Mouse (Mus musculus) midbrain, embryonic 11.5 days (tissue): ENCODE results near the gene Tfip11. TPM values are rescaled to one million over a fixed set of nuclear protein-coding genes. Genes with fewer than 3 reads are reported as not detected.
A peak's percentile ranks its signal among the peaks of the same experiment; 100 is the strongest.
"Not testable (repeated sequence)": the region's sequence is repeated elsewhere in the genome, so short reads cannot be mapped to it uniquely, and the experiment has no call there.

Experiments used
- ATAC-seq: fragments of 200-750 bp; cut with Nextera tagmentation; 2 replicates; pipeline ENCODE4 v1.8.0; 2017; ENCODE audit warnings: moderate TSS enrichment, moderate library complexity; ENCODE audit not compliant: low FRiP score
- DNase-seq: peaks from one replicate; pipeline ENCODE4 v3.0.0; 2015; ENCODE audit warnings: low spot score; ENCODE audit errors: missing footprints
- H3K27ac ChIP-seq: fragments of 300-500 bp; sonication (generic); 2 replicates; pipeline ENCODE4 v1.5.1; 2014; ENCODE audit warnings: low read depth, low read length
- H3K27me3 ChIP-seq: fragments of 300-500 bp; sonication (generic); 2 replicates; pipeline ENCODE4 v1.6.1; 2014; ENCODE audit warnings: mild to moderate bottlenecking, low read length, moderate library complexity, mixed read lengths; ENCODE audit not compliant: control insufficient read depth, insufficient read depth
- H3K36me3 ChIP-seq: fragments of 300-500 bp; sonication (generic); 2 replicates; pipeline ENCODE4 v1.6.1; 2014; ENCODE audit warnings: mild to moderate bottlenecking, low read length, moderate library complexity, mixed read lengths; ENCODE audit not compliant: control insufficient read depth, insufficient read depth
- H3K4me1 ChIP-seq: fragments of 300-500 bp; sonication (generic); 2 replicates; pipeline ENCODE4 v1.6.1; 2014; ENCODE audit warnings: low read length; ENCODE audit not compliant: control insufficient read depth, insufficient read depth
- H3K4me2 ChIP-seq: fragments of 300-500 bp; sonication (generic); 2 replicates; pipeline ENCODE4 v1.6.1; 2014; ENCODE audit warnings: mild to moderate bottlenecking, moderate library complexity
- H3K4me3 ChIP-seq: fragments of 300-500 bp; sonication (generic); 2 replicates; pipeline ENCODE4 v1.5.1; 2014; ENCODE audit warnings: low read depth, low read length
- H3K9ac ChIP-seq: fragments of 300-500 bp; sonication (generic); 2 replicates; pipeline ENCODE4 v1.6.1; 2014; ENCODE audit warnings: low read length
- H3K9me3 ChIP-seq: fragments of 300-500 bp; sonication (generic); 2 replicates; pipeline ENCODE4 v1.6.1; 2016; ENCODE audit warnings: low read length; ENCODE audit not compliant: control insufficient read depth
- WGBS: fragments of 180-500 bp; shearing (Covaris S2); extraction: QIAGEN DNeasy Blood & Tissue Kit; methylation state at CpG from one replicate; pipeline ENCODE4 v1.1.7; 2014; 5-methylcytosine and 5-hydroxymethylcytosine counted together
- polyA plus RNA-seq: library from polyadenylated mRNA; unstranded; fragments of >200 nt; fragmentation: Nextera tagmentation; extraction: Ambion mirVana; gene quantifications from 2 replicates; pipeline ENCODE4 v1.2.1, GENCODE M21; 2014

Gene Tfip11
- polyA plus RNA-seq, 1 experiment from 2014 or later, result 25.8 TPM

- H3K36me3 ChIP-seq, result no peaks in the 10 kb centered on the region
- ATAC-seq (no peak), DNase-seq (no peak)
- no peaks in the 10 kb centered on the region for H3K27me3 ChIP-seq
- no peak overlapping the region for H3K9ac ChIP-seq
- WGBS, result 61% methylated on average over 11 of the region's 11 CpGs
- H3K27ac ChIP-seq, result no peak overlapping the region
- H3K4me3 ChIP-seq, result no peak overlapping the region
- H3K4me1 ChIP-seq, result no peaks in the 10 kb centered on the region; the same call in 1 of the 2 replicates
- H3K4me2 ChIP-seq, result no peak overlapping the region
- no peaks in the 10 kb centered on the region for H3K9me3 ChIP-seq
Observed at GRCm38 (mm10) chr5:112313222-112313885, 12.8 kb upstream of the Tfip11 start.

GRCm38 (mm10) chr5:112316468-112316867 lies 9.7 kb upstream of the Tfip11 start:
- no peak for ATAC-seq
- WGBS, result 60% methylated on average over 5 of the region's 5 CpGs
- Histone ChIP-seq H3K36me3 (no peaks in the 10 kb centered on the region), H3K4me2 (no peak overlapping the region), H3K27ac (no peak overlapping the region), H3K4me3 (no peak overlapping the region), H3K9me3 (no peaks in the 10 kb centered on the region), H3K9ac (no peak overlapping the region), H3K4me1 (no peaks in the 10 kb centered on the region; the same call in 1 of the 2 replicates), H3K27me3 (no peaks in the 10 kb centered on the region)
- DNase-seq, result no peak

GRCm38 (mm10) chr5:112317328-112317727 lies 8.8 kb upstream of the Tfip11 start:
- Histone ChIP-seq H3K4me3 (no peak overlapping the region), H3K27me3 (no peaks in the 10 kb centered on the region), H3K9me3 (no peaks in the 10 kb centered on the region), H3K36me3 (no peaks in the 10 kb centered on the region), H3K4me1 (no peaks in the 10 kb centered on the region; the same call in 1 of the 2 replicates), H3K4me2 (no peak overlapping the region), H3K9ac (no peak overlapping the region), H3K27ac (no peak overlapping the region)
- ATAC-seq (no peak), DNase-seq (no peak)
- 64% methylated on average over 5 of the region's 5 CpGs for WGBS

- H3K4me1 ChIP-seq, DNase-seq, ATAC-seq, H3K27ac ChIP-seq, H3K27me3 ChIP-seq, H3K9me3 ChIP-seq, H3K36me3 ChIP-seq, H3K4me2 ChIP-seq, H3K9ac ChIP-seq, H3K4me3 ChIP-seq: not testable (repeated sequence)
- WGBS, result 59% methylated on average over 2 of the region's 2 CpGs
Observed at GRCm38 (mm10) chr5:112319343-112319742, 6.8 kb upstream of the Tfip11 start.

- Histone ChIP-seq H3K27ac (no peak overlapping the region), H3K4me3 (no peak overlapping the region), H3K9ac (no peak overlapping the region), H3K36me3 (no peaks in the 10 kb centered on the region), H3K27me3 (no peaks in the 10 kb centered on the region), H3K4me1 (no peaks in the 10 kb centered on the region; the same call in 1 of the 2 replicates), H3K4me2 (no peak overlapping the region), H3K9me3 (no peaks in the 10 kb centered on the region)
- WGBS, result 77% methylated on average over 5 of the region's 5 CpGs
- ATAC-seq, result no peak
- no peak for DNase-seq
Observed at GRCm38 (mm10) chr5:112320379-112320778, 5.8 kb upstream of the Tfip11 start.

GRCm38 (mm10) chr5:112320936-112321335 lies 5.2 kb upstream of the Tfip11 start:
- H3K36me3 ChIP-seq, result no peaks in the 10 kb centered on the region
- no peaks in the 10 kb centered on the region; the same call in 1 of the 2 replicates for H3K4me1 ChIP-seq
- no peak overlapping the region for H3K4me2 ChIP-seq
- no peak overlapping the region for H3K9ac ChIP-seq
- no peak for ATAC-seq
- no peaks in the 10 kb centered on the region for H3K27me3 ChIP-seq
- no peak for DNase-seq
- H3K9me3 ChIP-seq, result no peaks in the 10 kb centered on the region
- no peak overlapping the region for H3K4me3 ChIP-seq
- WGBS, result 76% methylated on average over 6 of the region's 6 CpGs
- H3K27ac ChIP-seq, result no peak overlapping the region

- Histone ChIP-seq H3K9me3 (no peaks in the 10 kb centered on the region), H3K36me3 (no peaks in the 10 kb centered on the region), H3K27ac (no peak overlapping the region), H3K27me3 (no peaks in the 10 kb centered on the region), H3K4me2 (no peak overlapping the region), H3K9ac (no peak overlapping the region), H3K4me3 (no peak overlapping the region), H3K4me1 (no peaks in the 10 kb centered on the region; the same call in 1 of the 2 replicates)
- DNase-seq (no peak), ATAC-seq (no peak)
- 75% methylated on average over 4 of the region's 4 CpGs for WGBS
Observed at GRCm38 (mm10) chr5:112321376-112321775, 4.8 kb upstream of the Tfip11 start.

GRCm38 (mm10) chr5:112323246-112323645 lies 2.9 kb upstream of the Tfip11 start:
- Histone ChIP-seq H3K27me3 (no peaks in the 10 kb centered on the region), H3K36me3 (no peaks in the 10 kb centered on the region), H3K9me3 (no peaks in the 10 kb centered on the region), H3K4me2 (no peak overlapping the region), H3K4me1 (peaks cover 8% of the 10 kb centered on the region), H3K9ac (no peak overlapping the region), H3K4me3 (no peak overlapping the region), H3K27ac (no peak overlapping the region)
- ATAC-seq (no peak), DNase-seq (no peak)
- WGBS, result 89% methylated on average over 6 of the region's 6 CpGs

- Histone ChIP-seq H3K27me3 (no peaks in the 10 kb centered on the region), H3K4me2 (peak overlapping the region; percentile 80; the same call in 1 of the 2 replicates), H3K36me3 (peaks cover 5% of the 10 kb centered on the region; the same call in 1 of the 2 replicates), H3K27ac (no peak overlapping the region), H3K4me1 (peaks cover 8% of the 10 kb centered on the region), H3K9me3 (no peaks in the 10 kb centered on the region), H3K4me3 (no peak overlapping the region), H3K9ac (no peak overlapping the region)
- DNase-seq, result no peak
- WGBS, result 34% methylated on average over 24 of the region's 24 CpGs
- peak; percentile 51; the same call in 1 of the 2 replicates for ATAC-seq
Observed at GRCm38 (mm10) chr5:112324637-112325545, 1.3 kb upstream of the Tfip11 start.
